Mouse (Mus musculus) myocyte (in vitro differentiated cells): ENCODE data around the gene Tha1. TPM values are rescaled to one million over a fixed set of nuclear protein-coding genes. Genes with fewer than 3 reads are reported as not detected.

Experiments
- H3K27me3 ChIP-seq: one replicate; pipeline ENCODE4 v1.6.1; 2011; ENCODE audit not compliant: control insufficient read depth, insufficient read depth, insufficient read length
- H3K36me3 ChIP-seq: one replicate; pipeline ENCODE4 v1.6.1; 2011; ENCODE audit not compliant: control insufficient read depth, insufficient read depth
- H3K4me2 ChIP-seq: one replicate; pipeline ENCODE4 v1.6.1; 2011; ENCODE audit warnings: low read depth, control low read depth
- H3K4me3 ChIP-seq: one replicate; pipeline ENCODE4 v1.5.1; 2011; ENCODE audit warnings: mild to moderate bottlenecking, control low read depth, moderate library complexity
- H3K79me2 ChIP-seq: one replicate; pipeline ENCODE4 v1.6.1; 2011; ENCODE audit not compliant: control insufficient read depth, insufficient read depth
- H3ac ChIP-seq: one replicate; pipeline ENCODE4 v1.6.1; 2011; ENCODE audit not compliant: control insufficient read depth, insufficient read length
- CEBPB ChIP-seq: IDR thresholded peaks from 2 replicates; pipeline ENCODE4 v1.6.1; 2011; ENCODE audit warnings: mild to moderate bottlenecking, moderate library complexity; ENCODE audit not compliant: poor library complexity, insufficient read depth, severe bottlenecking
- E2F4 ChIP-seq: IDR thresholded peaks from one replicate; pipeline ENCODE4 v1.6.1; 2011; ENCODE audit warnings: mild to moderate bottlenecking, control low read depth, moderate library complexity; ENCODE audit not compliant: insufficient read depth
- MAX ChIP-seq: IDR thresholded peaks from one replicate; pipeline ENCODE4 v1.6.1; 2011; ENCODE audit warnings: low read depth, mild to moderate bottlenecking, control low read depth
- MYOD1 ChIP-seq, 3 experiments: IDR thresholded peaks; one replicate each; pipeline ENCODE4 v1.6.1; 2011; ENCODE audit warnings: control low read depth in 2 of 3, low read depth in 2 of 3, mild to moderate bottlenecking in 2 of 3, moderate library complexity in 1 of 3; ENCODE audit not compliant: insufficient read length in 2 of 3, control insufficient read depth in 1 of 3
- MYOG ChIP-seq, 3 experiments: IDR thresholded peaks; one replicate each; pipeline ENCODE4 v1.6.1; 2011; ENCODE audit warnings: control low read depth in 2 of 3, low read depth in 2 of 3, mild to moderate bottlenecking in 2 of 3; ENCODE audit not compliant: insufficient read length in 2 of 3, control insufficient read depth in 1 of 3, insufficient read depth in 1 of 3
- POLR2A ChIP-seq: IDR thresholded peaks from one replicate; pipeline ENCODE4 v1.6.1; 2011; ENCODE audit warnings: low read depth, mild to moderate bottlenecking, control low read depth, moderate library complexity; ENCODE audit not compliant: insufficient read length
- POLR2AphosphoS2 ChIP-seq: IDR thresholded peaks from one replicate; pipeline ENCODE4 v1.6.1; 2011; ENCODE audit warnings: low read depth, control low read depth; ENCODE audit not compliant: insufficient read length
- REST ChIP-seq: IDR thresholded peaks from one replicate; pipeline ENCODE4 v1.6.1; 2011; ENCODE audit warnings: mild to moderate bottlenecking, control low read depth, moderate library complexity; ENCODE audit not compliant: insufficient read depth, insufficient read length
- SRF ChIP-seq: IDR thresholded peaks from one replicate; pipeline ENCODE4 v1.6.1; 2011; ENCODE audit warnings: low read depth; ENCODE audit not compliant: control insufficient read depth, insufficient read length
- TCF12 ChIP-seq: IDR thresholded peaks from one replicate; pipeline ENCODE4 v1.6.1; 2011; ENCODE audit warnings: mild to moderate bottlenecking, control low read depth; ENCODE audit not compliant: poor library complexity, insufficient read depth, severe bottlenecking
- TCF3 ChIP-seq: IDR thresholded peaks from one replicate; pipeline ENCODE4 v1.6.1; 2011; ENCODE audit warnings: low read depth, control low read depth; ENCODE audit not compliant: insufficient read length
- USF1 ChIP-seq: IDR thresholded peaks from one replicate; pipeline ENCODE4 v1.6.1; 2011; ENCODE audit warnings: low read depth, mild to moderate bottlenecking, control low read depth, moderate library complexity
- polyA plus RNA-seq: library from polyadenylated mRNA; unstranded; fragments of >200 nt; fragmentation: generic; extraction: Trizol; gene quantifications from one replicate; pipeline ENCODE4 v1.2.1, GENCODE M21; 2012; ENCODE audit warnings: missing spikeins

Tha1 gene
- polyA plus RNA-seq, 1 experiment, result 2.5 TPM

DNA sequence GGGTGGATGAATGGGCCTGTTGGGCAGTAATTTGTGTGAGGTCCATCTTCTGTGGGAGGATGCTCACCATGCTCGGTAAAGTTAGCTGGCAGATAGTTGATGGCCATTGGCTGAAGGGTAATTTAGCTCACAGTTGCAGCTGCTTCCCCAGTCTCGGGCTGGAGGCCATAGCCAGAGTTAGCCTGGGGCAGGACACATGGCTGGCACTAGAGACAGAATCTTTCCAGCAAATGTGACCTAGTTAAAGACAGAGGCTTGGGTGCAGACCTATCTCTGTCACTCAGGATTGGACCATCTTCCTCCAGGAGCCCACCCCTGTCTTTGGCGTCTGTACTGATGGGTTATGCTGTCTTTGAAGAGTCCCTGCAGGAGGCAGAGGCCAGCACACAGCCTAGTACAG lies 14.9 kb downstream of the Tha1 start:
- no peak for TF ChIP-seq USF1
- no peak overlapping the region for H3K4me2 ChIP-seq
- no peak overlapping the region for H3K4me3 ChIP-seq
- peaks cover 23% of the 10 kb centered on the region for H3K79me2 ChIP-seq
- H3K36me3 ChIP-seq, result peaks cover 14% of the 10 kb centered on the region
- no peaks in the 10 kb centered on the region for H3K27me3 ChIP-seq
- H3ac ChIP-seq, result no peak overlapping the region

DNA sequence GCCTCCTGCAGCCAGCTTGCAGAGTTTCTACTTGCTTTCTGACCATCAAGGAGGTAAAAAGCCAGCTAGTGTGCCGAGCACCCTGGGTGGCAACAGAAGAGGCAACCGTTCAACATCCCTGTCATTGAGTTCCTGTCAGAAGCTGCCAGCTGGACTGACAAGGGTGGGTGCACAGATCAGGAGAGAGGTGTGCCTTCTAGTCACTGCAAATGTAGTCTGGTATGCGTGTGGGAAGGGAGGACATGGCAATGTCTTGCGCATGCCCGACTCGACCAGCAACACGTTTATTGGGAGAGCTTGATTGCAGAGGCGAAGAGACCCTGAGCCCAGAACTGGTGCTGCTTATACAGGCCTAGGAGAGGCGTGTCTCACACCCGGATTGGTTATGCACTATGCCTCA lies 15.8 kb downstream of the Tha1 start:
- Histone ChIP-seq H3K36me3 (peaks cover 14% of the 10 kb centered on the region), H3K4me3 (no peak overlapping the region)

DNA sequence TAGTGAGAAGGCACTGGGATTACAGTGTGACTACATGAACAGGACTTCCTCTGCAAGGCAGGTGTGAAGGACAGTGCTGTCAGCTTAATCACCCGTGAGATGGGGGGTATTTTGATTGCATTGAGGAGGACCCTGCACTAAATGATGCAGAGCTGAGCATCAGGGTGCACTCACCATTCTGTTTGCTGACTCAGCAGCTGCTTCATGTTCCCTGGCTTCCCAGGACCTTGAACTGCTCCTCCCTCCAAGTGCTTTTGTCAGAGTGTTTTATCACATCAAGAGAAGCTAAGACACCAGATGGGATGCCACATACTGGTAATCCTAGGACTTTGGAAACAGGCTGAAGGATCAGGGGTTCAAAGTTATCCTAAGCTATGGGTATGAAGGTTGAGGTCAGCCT lies 17.3 kb downstream of the Tha1 start:
- Histone ChIP-seq H3K79me2 (peaks cover 47% of the 10 kb centered on the region), H3K27me3 (no peaks in the 10 kb centered on the region), H3ac (no peak overlapping the region), H3K4me3 (no peak overlapping the region), H3K36me3 (peaks cover 24% of the 10 kb centered on the region), H3K4me2 (no peak overlapping the region)
- TF ChIP-seq USF1 (no peak), MYOD1 (IDR thresholded peaks at IDR 0.05; ENCODE audit: control insufficient read depth in 1 of 3, insufficient read length in 2 of 3, low read depth in 2 of 3) (no peak), POLR2A (no peak), MYOG (IDR thresholded peaks at IDR 0.05; ENCODE audit: control insufficient read depth in 1 of 3, insufficient read depth in 1 of 3, insufficient read length in 2 of 3, low read depth in 2 of 3) (no peak), E2F4 (no peak), TCF12 (no peak), SRF (no peak), REST (no peak), CEBPB (no peak), POLR2AphosphoS2 (no peak), TCF3 (no peak)

More for the DNA sequence above, 15.8 kb downstream of the Tha1 start:
- Histone ChIP-seq H3K4me2 (no peak overlapping the region), H3K27me3 (no peaks in the 10 kb centered on the region), H3ac (no peak overlapping the region), H3K79me2 (peaks cover 32% of the 10 kb centered on the region)
- peak; percentile 48 for TF ChIP-seq POLR2AphosphoS2
- TF ChIP-seq MAX, result no peak

DNA sequence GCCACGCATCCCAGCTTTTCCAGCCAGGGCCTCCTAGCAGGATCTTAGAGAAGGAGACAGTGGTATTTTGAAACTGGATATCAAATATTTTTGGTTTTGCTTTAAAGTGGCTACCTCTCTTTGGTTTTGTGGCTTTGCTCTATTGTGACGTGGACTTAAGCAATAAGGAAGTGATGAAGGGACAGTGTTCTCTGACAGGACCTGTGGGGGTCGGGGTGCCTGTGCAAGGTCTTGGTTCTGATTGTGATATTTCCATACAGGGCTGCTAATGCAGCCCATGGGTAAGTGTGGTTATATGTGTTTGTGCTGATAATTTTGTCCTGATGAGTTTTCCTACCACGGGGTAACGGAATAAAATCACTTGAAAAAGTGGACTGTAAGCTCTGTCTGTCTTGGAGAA lies 17.9 kb downstream of the Tha1 start:
- peaks cover 53% of the 10 kb centered on the region for H3K79me2 ChIP-seq
- H3K4me2 ChIP-seq, result no peak overlapping the region
- no peak overlapping the region for H3ac ChIP-seq
- H3K27me3 ChIP-seq, result no peaks in the 10 kb centered on the region
- H3K4me3 ChIP-seq, result no peak overlapping the region
- no peak for TF ChIP-seq CEBPB
- TF ChIP-seq TCF12, result no peak
- no peak for TF ChIP-seq MYOG (IDR thresholded peaks at IDR 0.05; ENCODE audit: control insufficient read depth in 1 of 3, insufficient read depth in 1 of 3, insufficient read length in 2 of 3, low read depth in 2 of 3)
- no peak for TF ChIP-seq POLR2AphosphoS2
- TF ChIP-seq E2F4, result no peak
- no peak for TF ChIP-seq USF1
- TF ChIP-seq POLR2A, result no peak
- TF ChIP-seq MAX, result no peak
- H3K36me3 ChIP-seq, result peaks cover 25% of the 10 kb centered on the region

DNA sequence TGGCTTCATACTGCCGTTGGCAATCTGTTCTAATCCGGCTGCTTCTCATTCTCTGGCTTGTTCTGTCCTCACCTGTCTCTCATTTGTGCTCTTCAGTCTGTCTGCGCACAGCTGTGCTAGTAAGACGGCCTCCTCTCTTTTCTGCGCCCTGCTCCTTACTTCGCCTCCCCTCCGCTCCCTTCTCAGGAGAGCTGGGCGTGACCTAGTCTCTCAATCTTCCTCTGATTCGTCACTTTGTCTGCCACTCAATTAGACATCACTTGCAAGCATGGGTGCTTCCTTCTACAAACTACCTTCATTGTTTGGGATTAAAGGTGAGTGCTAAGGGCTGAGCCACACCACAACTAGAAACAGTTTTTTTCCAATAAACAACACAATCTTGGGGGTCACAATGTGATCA lies 19.0 kb downstream of the Tha1 start:
- Histone ChIP-seq H3K4me3 (no peak overlapping the region), H3K4me2 (no peak overlapping the region), H3K36me3 (peaks cover 25% of the 10 kb centered on the region), H3ac (no peak overlapping the region), H3K79me2 (peaks cover 64% of the 10 kb centered on the region), H3K27me3 (no peaks in the 10 kb centered on the region)
- TF ChIP-seq SRF (no peak), USF1 (no peak)

DNA sequence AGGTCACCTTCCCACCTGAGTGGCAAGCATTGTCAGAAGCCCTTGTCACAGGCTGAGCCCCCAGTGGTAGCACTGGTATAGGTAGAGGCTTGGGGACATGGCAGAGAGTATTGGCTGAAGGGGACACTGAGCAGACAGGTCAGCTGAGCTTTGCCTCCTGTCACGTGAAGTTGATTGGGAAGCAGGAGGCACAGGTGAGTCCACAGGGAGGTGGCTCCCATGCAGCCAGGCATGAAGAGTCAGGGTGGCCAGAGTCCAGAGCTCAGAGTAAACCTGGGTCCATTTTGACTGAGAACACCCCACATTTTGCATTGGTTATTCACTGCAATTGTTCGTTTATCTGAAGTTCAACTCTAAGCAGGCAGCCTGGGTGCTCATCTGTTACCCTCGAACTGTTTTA lies 20.4 kb downstream of the Tha1 start:
- H3K27me3 ChIP-seq, result no peaks in the 10 kb centered on the region
- TF ChIP-seq MAX (no peak), CEBPB (no peak), TCF12 (no peak), POLR2AphosphoS2 (no peak), MYOG (IDR thresholded peaks at IDR 0.05; ENCODE audit: control insufficient read depth in 1 of 3, insufficient read depth in 1 of 3, insufficient read length in 2 of 3, low read depth in 2 of 3) (no peak), REST (no peak), E2F4 (no peak), MYOD1 (IDR thresholded peaks at IDR 0.05; ENCODE audit: control insufficient read depth in 1 of 3, insufficient read length in 2 of 3, low read depth in 2 of 3) (no peak), USF1 (no peak)
- H3K4me2 ChIP-seq, result no peak overlapping the region
- peaks cover 66% of the 10 kb centered on the region for H3K79me2 ChIP-seq
- H3K36me3 ChIP-seq, result peaks cover 25% of the 10 kb centered on the region
- H3K4me3 ChIP-seq, result no peak overlapping the region
- no peak overlapping the region for H3ac ChIP-seq
